Mouse (Mus musculus) lung, postnatal 14 days (tissue): Measurements from ENCODE around the gene Rapsn.
"Not testable (repeated sequence)": the region's sequence is repeated elsewhere in the genome, so short reads cannot be mapped to it uniquely, and the experiment has no call there.

Experiments used
- DNase-seq: peaks from one replicate; pipeline ENCODE4 v3.0.0; 2021

The Rapsn gene

GRCm38 (mm10) chr2:91035385-91035784 lies at the start of gene Rapsn:
Rapsn (plus strand) TSS chr2:91035620.
- DNase-seq = peak; percentile 37

- DNase-seq = no peak
These were observed 49.4 kb upstream of the Rapsn start for GRCm38 (mm10) chr2:90986055-90986454.

- no peak for DNase-seq
These were observed 26.9 kb upstream of the Rapsn start for GRCm38 (mm10) chr2:91008536-91008935.

GRCm38 (mm10) chr2:91013881-91014280 lies 21.5 kb upstream of the Rapsn start:
- DNase-seq = no peak

- DNase-seq = no peak
These were observed 20.0 kb upstream of the Rapsn start for GRCm38 (mm10) chr2:91015386-91015785.

GRCm38 (mm10) chr2:91018061-91018788 lies 17.2 kb upstream of the Rapsn start:
- no peak for DNase-seq

GRCm38 (mm10) chr2:91019911-91020310 lies 15.5 kb upstream of the Rapsn start:
- no peak for DNase-seq

- not testable (repeated sequence) for DNase-seq
These were observed 13.2 kb upstream of the Rapsn start for GRCm38 (mm10) chr2:91022266-91022665.

GRCm38 (mm10) chr2:91023131-91023530 lies 12.3 kb upstream of the Rapsn start:
- no peak for DNase-seq

GRCm38 (mm10) chr2:91023956-91024355 lies 11.5 kb upstream of the Rapsn start:
- DNase-seq = no peak

GRCm38 (mm10) chr2:91025081-91025516 lies 10.3 kb upstream of the Rapsn start:
- no peak for DNase-seq

- DNase-seq = no peak
These were observed 8.9 kb upstream of the Rapsn start for GRCm38 (mm10) chr2:91026491-91026890.

- DNase-seq = peak; percentile 34
These were observed 7.8 kb upstream of the Rapsn start for GRCm38 (mm10) chr2:91027391-91028214.

- DNase-seq = no peak
These were observed 4.2 kb upstream of the Rapsn start for GRCm38 (mm10) chr2:91031216-91031615.

GRCm38 (mm10) chr2:91033000-91033399 lies 2.4 kb upstream of the Rapsn start:
- no peak for DNase-seq

- no peak for DNase-seq
These were observed 6.4 kb downstream of the Rapsn start for GRCm38 (mm10) chr2:91041786-91042185.

GRCm38 (mm10) chr2:91042651-91043398 lies 7.4 kb downstream of the Rapsn start:
- DNase-seq = no peak

- DNase-seq = no peak
These were observed 9.3 kb downstream of the Rapsn start for GRCm38 (mm10) chr2:91044727-91045126.

GRCm38 (mm10) chr2:91045805-91046204 lies 10.4 kb downstream of the Rapsn start:
- not testable (repeated sequence) for DNase-seq

- DNase-seq = no peak
These were observed 11.9 kb downstream of the Rapsn start for GRCm38 (mm10) chr2:91047359-91047758.

- DNase-seq = no peak
These were observed 16.5 kb downstream of the Rapsn start for GRCm38 (mm10) chr2:91051917-91052316.

- no peak for DNase-seq
These were observed 17.3 kb downstream of the Rapsn start for GRCm38 (mm10) chr2:91052752-91053151.

GRCm38 (mm10) chr2:91053181-91053933 lies 17.9 kb downstream of the Rapsn start:
- DNase-seq = no peak
